Mouse (Mus musculus) small intestine, adult 2 months (tissue): Measurements from ENCODE around the gene Hspa12b.

Experiments
- CTCF ChIP-seq: fragments of 200-500 bp; IDR thresholded peaks from 2 replicates; pipeline ENCODE4 v1.5.1; 2012; ENCODE audit warnings: low read depth, mild to moderate bottlenecking, control low read depth, inconsistent platforms, low read length, moderate library complexity, mixed read lengths; ENCODE audit not compliant: insufficient replicate concordance, insufficient read length; ENCODE audit errors: extremely low read depth
- POLR2A ChIP-seq: fragments of 200-500 bp; IDR thresholded peaks from 2 replicates; pipeline ENCODE4 v1.6.1; 2012; ENCODE audit warnings: low read depth, mild to moderate bottlenecking, control low read depth, inconsistent platforms, low read length, moderate library complexity

DNA sequence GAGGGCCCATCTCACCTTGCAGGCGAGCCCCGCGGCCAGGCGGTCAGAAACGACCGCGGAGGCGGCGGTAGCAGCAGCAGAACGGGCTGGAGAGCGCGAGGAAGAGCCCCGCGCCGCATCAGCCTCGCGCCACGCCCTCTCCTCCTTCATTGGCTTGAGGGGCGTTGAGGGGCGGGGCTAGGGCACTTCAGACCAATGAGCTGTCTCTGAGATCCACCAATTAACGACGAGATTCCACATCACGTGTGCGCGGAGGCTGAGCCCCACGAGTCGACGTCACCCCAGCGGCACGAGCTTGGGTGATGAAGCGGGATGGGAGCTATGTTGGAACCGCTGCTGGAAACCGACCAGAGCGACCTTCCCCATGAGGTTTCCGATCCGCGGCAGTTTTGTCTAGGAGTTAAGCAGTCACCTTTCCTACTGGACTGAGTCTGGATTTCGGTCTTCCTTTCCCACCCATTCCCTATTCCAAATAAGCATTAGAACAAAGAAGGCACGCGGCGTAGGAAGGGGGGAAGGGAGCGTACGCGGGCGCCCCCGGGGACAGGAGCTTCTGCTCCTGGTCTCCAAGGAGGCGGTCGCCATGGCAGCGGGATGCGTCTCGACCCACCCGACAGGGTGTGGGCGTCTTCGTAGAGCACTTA lies 33.0 kb downstream of the Hspa12b start, which contains the start of gene 1700037H04Rik:
- TF ChIP-seq CTCF (no peak), POLR2A (peak; percentile 55; the same call in 1 of the 2 replicates)
